Mouse (Mus musculus) liver, embryonic 14.5 days (tissue): ENCODE data around the gene Ctnnd2. TPM values are rescaled to one million over a fixed set of nuclear protein-coding genes. Genes with fewer than 3 reads are reported as not detected.

ENCODE experiments used
- ATAC-seq: fragments of 200-750 bp; cut with Nextera tagmentation; 2 replicates; pipeline ENCODE4 v1.8.0; 2017; ENCODE audit warnings: moderate number of reproducible peaks, mild to moderate bottlenecking, moderate library complexity; ENCODE audit not compliant: insufficient read depth
- DNase-seq, 3 experiments: peaks; one replicate each; pipeline ENCODE4 v3.0.0-alpha.2; 2012 to 2013; ENCODE audit warnings: low read depth in 3 of 3, low spot score in 3 of 3
- H3K27ac ChIP-seq: fragments of 300-500 bp; sonication (generic); 2 replicates; pipeline ENCODE4 v1.5.1; 2014; ENCODE audit warnings: moderate library complexity, mild to moderate bottlenecking, control low read depth, inconsistent platforms
- H3K27me3 ChIP-seq: fragments of 300-500 bp; sonication (generic); 2 replicates; pipeline ENCODE4 v1.6.1; 2014; ENCODE audit warnings: mild to moderate bottlenecking, low read length, moderate library complexity; ENCODE audit not compliant: control insufficient read depth, insufficient read depth
- H3K36me3 ChIP-seq: fragments of 300-500 bp; sonication (generic); replicated peaks from 2 replicates; pipeline ENCODE4 v1.6.1; 2014; ENCODE audit warnings: low read depth; ENCODE audit not compliant: control insufficient read depth, insufficient read depth
- H3K4me1 ChIP-seq, 2 experiments: fragments of 200-500 bp in 1 of 2; fragments of 300-500 bp in 1 of 2; sonication (generic) in 1 of 2; replicated peaks; 2 replicates each; pipeline ENCODE4 v1.6.1; 2012 to 2014; ENCODE audit warnings: antibody characterized with exemption in 1 of 2, inconsistent platforms in 1 of 2, low read length in 1 of 2; ENCODE audit not compliant: control insufficient read depth in 2 of 2, insufficient read depth in 2 of 2
- H3K4me2 ChIP-seq: fragments of 300-500 bp; sonication (generic); 2 replicates; pipeline ENCODE4 v1.6.1; 2014; ENCODE audit warnings: low read depth, mild to moderate bottlenecking, control low read depth, moderate library complexity
- H3K4me3 ChIP-seq, 2 experiments: fragments of 200-500 bp in 1 of 2; fragments of 300-500 bp in 1 of 2; sonication (generic) in 1 of 2; 2 replicates each; pipeline ENCODE4 v1.5.1; 2012 to 2014; ENCODE audit warnings: low read depth in 2 of 2, low read length in 2 of 2, mild to moderate bottlenecking in 2 of 2, control low read depth in 1 of 2, inconsistent platforms in 1 of 2, moderate library complexity in 1 of 2; ENCODE audit not compliant: insufficient read depth in 1 of 2
- H3K9ac ChIP-seq: fragments of 300-500 bp; sonication (generic); replicated peaks from 2 replicates; pipeline ENCODE4 v1.6.1; 2014; ENCODE audit warnings: mild to moderate bottlenecking, control low read depth, moderate library complexity
- H3K9me3 ChIP-seq: fragments of 300-500 bp; sonication (generic); 2 replicates; pipeline ENCODE4 v1.6.1; 2016; ENCODE audit warnings: low read length, mixed read lengths; ENCODE audit not compliant: control insufficient read depth
- CTCF ChIP-seq: IDR thresholded peaks from 2 replicates; pipeline ENCODE4 v1.5.1; 2016; ENCODE audit warnings: antibody characterized with exemption, low read depth, control low read depth
- EP300 ChIP-seq: IDR thresholded peaks from 2 replicates; pipeline ENCODE4 v1.6.1; 2016; ENCODE audit warnings: antibody characterized with exemption, low read depth
- WGBS: fragments of 180-500 bp; shearing (Covaris S2); extraction: QIAGEN DNeasy Blood & Tissue Kit; methylation state at CpG from one replicate; pipeline ENCODE4 v1.1.7; 2014; ENCODE audit not compliant: insufficient replicate concordance; 5-methylcytosine and 5-hydroxymethylcytosine counted together
- polyA plus RNA-seq, 2 experiments: library from polyadenylated mRNA; depleted of rRNA in 1 of 2; stranded (reverse) in 1 of 2; unstranded in 1 of 2; fragments of >200 nt; fragmentation: Nextera tagmentation in 1 of 2; extraction: Ambion mirVana in 1 of 2; gene quantifications; 2 replicates each; pipeline versions ENCODE4 v1.2.1 to v1.2.3; 2012 to 2014

Gene Ctnnd2
- polyA plus RNA-seq, 2 experiments, result 0.09 to 0.11 TPM

- no peaks in the 10 kb centered on the region for H3K9me3 ChIP-seq
- no peak overlapping the region for H3K4me3 ChIP-seq
- no peaks in the 10 kb centered on the region for H3K4me1 ChIP-seq
- no peak for ATAC-seq
- H3K36me3 ChIP-seq, result no peaks in the 10 kb centered on the region
- 69% methylated on average over 5 of the region's 5 CpGs for WGBS
- no peak overlapping the region for H3K9ac ChIP-seq
- peaks cover 2% of the 10 kb centered on the region; the same call in 1 of the 2 replicates for H3K27me3 ChIP-seq
- H3K27ac ChIP-seq, result no peak overlapping the region
- H3K4me2 ChIP-seq, result no peak overlapping the region
- DNase-seq, result no peak
- TF ChIP-seq EP300, result no peak
- TF ChIP-seq CTCF, result no peak
Measured at GRCm38 (mm10) chr15:30640651-30641050, 468.3 kb downstream of the Ctnnd2 start.

DNA sequence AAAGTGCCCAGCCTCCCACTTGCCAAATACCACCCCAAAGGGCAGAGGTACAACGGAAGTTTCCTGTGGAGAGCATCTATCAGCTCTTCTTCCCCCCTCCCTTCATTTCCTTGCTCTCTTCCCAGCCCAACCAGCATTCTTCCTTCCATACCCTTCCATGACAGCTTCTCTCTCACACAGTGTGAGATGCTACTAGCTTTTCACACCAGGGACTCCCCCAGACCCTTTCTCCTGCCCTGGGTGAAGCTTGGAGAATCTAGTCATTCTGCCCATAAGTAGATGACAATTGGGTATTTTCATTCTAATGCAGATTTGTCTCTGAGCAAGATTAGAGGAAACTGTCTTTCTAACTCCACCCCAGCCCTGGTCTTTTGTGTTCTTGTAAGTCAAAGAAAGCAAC is 473.3 kb downstream of the Ctnnd2 start:
- TF ChIP-seq EP300 (no peak), CTCF (no peak)
- Histone ChIP-seq H3K27ac (no peak overlapping the region), H3K9me3 (no peaks in the 10 kb centered on the region), H3K4me2 (no peak overlapping the region), H3K4me1 (no peaks in the 10 kb centered on the region), H3K36me3 (no peaks in the 10 kb centered on the region), H3K4me3 (no peak overlapping the region), H3K27me3 (peaks cover 17% of the 10 kb centered on the region), H3K9ac (no peak overlapping the region)
- DNase-seq (no peak), ATAC-seq (no peak)
- WGBS, result 29% methylated on average over 1 of the region's 1 CpGs

DNA sequence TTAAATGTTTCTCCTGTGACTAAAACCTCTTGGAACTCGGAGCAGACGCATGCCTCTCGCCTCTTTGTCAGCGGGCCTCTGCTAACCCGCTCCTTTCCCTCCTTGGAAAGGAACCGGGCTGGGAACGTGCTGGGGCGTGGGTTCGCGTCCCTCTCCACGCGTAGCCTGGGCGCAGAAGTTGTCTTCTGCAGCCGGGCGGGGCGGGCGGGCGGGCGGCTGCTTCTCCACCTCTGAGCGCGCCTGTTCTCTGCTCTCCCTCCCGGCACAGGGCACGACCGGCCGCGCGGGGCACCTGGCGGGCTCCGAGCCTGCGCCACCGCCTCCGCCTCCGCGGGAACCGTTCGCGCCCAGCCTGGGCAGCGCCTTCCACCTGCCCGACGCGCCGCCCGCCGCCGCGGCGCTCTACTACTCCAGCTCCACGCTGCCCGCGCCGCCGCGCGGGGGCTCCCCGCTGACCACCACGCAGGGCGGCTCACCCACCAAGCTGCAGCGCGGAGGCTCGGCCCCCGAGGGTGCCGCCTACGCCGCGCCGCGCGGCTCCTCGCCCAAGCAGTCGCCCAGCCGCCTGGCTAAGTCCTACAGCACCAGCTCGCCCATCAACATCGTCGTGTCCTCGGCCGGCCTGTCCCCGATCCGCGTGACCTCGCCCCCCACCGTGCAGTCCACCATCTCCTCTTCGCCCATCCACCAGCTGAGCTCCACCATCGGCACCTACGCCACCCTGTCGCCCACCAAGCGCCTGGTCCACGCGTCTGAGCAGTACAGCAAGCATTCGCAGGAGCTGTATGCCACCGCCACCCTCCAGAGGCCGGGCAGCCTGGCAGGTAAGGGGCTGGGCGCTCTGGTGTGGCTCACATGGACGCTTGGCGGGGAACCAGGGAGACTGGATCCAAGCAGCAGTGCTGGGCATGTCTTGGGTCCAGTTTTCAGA is 474.4 kb downstream of the Ctnnd2 start:
- Histone ChIP-seq H3K27ac (no peak overlapping the region), H3K36me3 (no peaks in the 10 kb centered on the region), H3K9me3 (no peaks in the 10 kb centered on the region), H3K27me3 (peaks cover 17% of the 10 kb centered on the region), H3K9ac (no peak overlapping the region), H3K4me2 (peak overlapping the region; percentile 46), H3K4me1 (no peaks in the 10 kb centered on the region), H3K4me3 (peak overlapping the region in 1 of 2 experiments; percentile 34; a peak in 2 of 4 replicates)
- no peak for ATAC-seq
- no peak for DNase-seq
- TF ChIP-seq EP300, result no peak
- TF ChIP-seq CTCF, result no peak
- WGBS, result 2% methylated on average over 81 of the region's 94 CpGs

DNA sequence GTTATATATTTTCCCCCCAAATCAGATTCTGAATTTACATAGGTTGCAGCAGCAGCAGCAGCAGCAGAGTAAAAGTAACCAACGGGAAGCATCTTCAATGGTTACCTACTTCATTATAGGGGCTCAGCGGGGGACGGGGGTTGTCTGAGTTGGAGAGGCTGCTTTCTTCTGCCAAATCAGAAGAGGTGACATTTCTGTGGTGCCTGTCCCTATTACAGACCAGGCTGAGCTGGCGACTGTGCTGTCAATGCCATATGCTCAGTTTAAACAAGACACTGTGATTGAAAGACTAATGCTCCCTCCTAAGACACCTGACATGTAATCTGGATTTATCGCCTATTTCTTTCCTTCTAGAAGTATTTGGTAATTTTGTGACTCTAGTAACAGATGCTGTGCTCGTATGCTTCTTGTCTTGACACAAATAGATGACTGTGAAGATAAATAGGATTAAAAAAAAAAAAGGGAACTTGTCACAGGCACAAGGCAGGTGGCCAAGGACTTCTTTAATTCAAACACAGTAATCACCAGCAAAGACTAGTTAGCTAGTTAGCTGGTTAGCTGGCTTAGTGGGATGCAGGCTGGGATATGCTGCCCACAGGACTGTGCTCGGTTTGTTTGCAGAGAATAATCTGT is 475.4 kb downstream of the Ctnnd2 start:
- H3K9me3 ChIP-seq, result no peaks in the 10 kb centered on the region
- H3K27ac ChIP-seq, result no peak overlapping the region
- 28% methylated on average over 7 of the region's 7 CpGs for WGBS
- H3K36me3 ChIP-seq, result no peaks in the 10 kb centered on the region
- peaks cover 17% of the 10 kb centered on the region for H3K27me3 ChIP-seq
- H3K4me2 ChIP-seq, result no peak overlapping the region
- H3K4me1 ChIP-seq, result no peaks in the 10 kb centered on the region
- no peak for DNase-seq
- H3K9ac ChIP-seq, result no peak overlapping the region
- no peak overlapping the region for H3K4me3 ChIP-seq
- ATAC-seq, result no peak
- TF ChIP-seq CTCF (no peak), EP300 (no peak)

DNA sequence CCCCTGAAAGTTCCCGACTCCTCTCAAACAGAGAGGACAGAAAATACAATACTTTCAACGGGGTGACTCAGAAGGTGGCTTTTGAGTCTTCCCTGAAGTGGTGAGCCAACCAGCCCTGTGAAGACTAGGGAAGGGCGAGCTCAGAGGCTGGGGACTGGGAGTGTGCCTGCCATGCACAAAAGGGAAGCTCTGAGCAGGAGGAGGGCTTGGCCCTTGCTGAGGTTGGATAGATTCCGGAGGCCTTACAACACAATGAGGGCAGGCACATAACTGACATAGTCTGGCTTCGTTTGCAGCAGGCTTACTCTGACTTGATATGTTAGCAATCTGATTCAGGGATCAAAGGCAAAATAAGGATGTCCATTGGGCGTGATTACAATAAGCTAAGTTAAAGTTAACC is 477.6 kb downstream of the Ctnnd2 start:
- TF ChIP-seq CTCF (no peak), EP300 (no peak)
- Histone ChIP-seq H3K4me1 (no peaks in the 10 kb centered on the region), H3K9me3 (no peaks in the 10 kb centered on the region), H3K36me3 (no peaks in the 10 kb centered on the region), H3K4me2 (no peak overlapping the region), H3K9ac (no peak overlapping the region), H3K27me3 (peaks cover 17% of the 10 kb centered on the region), H3K4me3 (no peak overlapping the region), H3K27ac (no peak overlapping the region)
- ATAC-seq, result no peak
- WGBS, result 44% methylated on average over 6 of the region's 6 CpGs
- no peak for DNase-seq
